Mouse (Mus musculus): Measurements from ENCODE around the gene Ubr7.

- no peak for TF ChIP-seq CTCF (IDR thresholded peaks at IDR 0.05; ENCODE audit: borderline replicate concordance, control insufficient read depth, extremely low read depth, insufficient read depth, low read length, poor library complexity)
- no peak for TF ChIP-seq POLR2A (IDR thresholded peaks at IDR 0.05; ENCODE audit: control insufficient read depth, extremely low read depth, insufficient read depth, low read length, poor library complexity)
Observed at GRCm38 (mm10) chr12:102787927-102788326, 30.2 kb downstream of the Ubr7 start.
